Mouse (Mus musculus): ENCODE results near the gene Nsl1. TPM values are rescaled to one million over a fixed set of nuclear protein-coding genes. Genes with fewer than 3 reads are reported as not detected.

Nsl1 gene
- polyA plus RNA-seq, 1 experiment from 2014 or later, result 20.4 TPM

- no peak for DNase-seq (ENCODE audit: low spot score)
These were observed 29.2 kb downstream of the Nsl1 start for GRCm38 (mm10) chr1:191092050-191092449.

DNA sequence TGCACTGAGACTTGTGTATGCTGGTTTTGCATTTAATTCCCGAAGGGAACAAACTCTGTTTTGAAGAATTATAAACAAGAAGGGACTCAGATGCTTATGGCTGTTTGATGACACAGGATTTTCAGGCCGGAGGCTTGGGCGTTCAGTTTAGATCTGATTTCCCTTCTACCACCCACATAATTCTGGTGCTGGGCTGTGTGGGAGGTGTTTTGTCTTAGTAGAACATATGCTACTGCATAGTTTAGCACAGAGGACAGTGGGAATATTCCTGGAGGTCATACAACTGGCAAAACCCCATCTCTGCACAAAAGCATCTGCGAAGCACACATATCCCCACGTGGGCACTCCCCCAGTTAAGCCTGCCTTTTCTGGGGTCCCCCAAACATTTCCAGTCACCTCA is 30.8 kb downstream of the Nsl1 start:
- no peak for DNase-seq (ENCODE audit: low spot score)

- no peak for DNase-seq (ENCODE audit: low spot score)
These were observed 32.2 kb downstream of the Nsl1 start for GRCm38 (mm10) chr1:191095019-191095418.

GRCm38 (mm10) chr1:191096871-191097681 is 34.3 kb downstream of the Nsl1 start:
- no peak for DNase-seq (ENCODE audit: low spot score)

DNA sequence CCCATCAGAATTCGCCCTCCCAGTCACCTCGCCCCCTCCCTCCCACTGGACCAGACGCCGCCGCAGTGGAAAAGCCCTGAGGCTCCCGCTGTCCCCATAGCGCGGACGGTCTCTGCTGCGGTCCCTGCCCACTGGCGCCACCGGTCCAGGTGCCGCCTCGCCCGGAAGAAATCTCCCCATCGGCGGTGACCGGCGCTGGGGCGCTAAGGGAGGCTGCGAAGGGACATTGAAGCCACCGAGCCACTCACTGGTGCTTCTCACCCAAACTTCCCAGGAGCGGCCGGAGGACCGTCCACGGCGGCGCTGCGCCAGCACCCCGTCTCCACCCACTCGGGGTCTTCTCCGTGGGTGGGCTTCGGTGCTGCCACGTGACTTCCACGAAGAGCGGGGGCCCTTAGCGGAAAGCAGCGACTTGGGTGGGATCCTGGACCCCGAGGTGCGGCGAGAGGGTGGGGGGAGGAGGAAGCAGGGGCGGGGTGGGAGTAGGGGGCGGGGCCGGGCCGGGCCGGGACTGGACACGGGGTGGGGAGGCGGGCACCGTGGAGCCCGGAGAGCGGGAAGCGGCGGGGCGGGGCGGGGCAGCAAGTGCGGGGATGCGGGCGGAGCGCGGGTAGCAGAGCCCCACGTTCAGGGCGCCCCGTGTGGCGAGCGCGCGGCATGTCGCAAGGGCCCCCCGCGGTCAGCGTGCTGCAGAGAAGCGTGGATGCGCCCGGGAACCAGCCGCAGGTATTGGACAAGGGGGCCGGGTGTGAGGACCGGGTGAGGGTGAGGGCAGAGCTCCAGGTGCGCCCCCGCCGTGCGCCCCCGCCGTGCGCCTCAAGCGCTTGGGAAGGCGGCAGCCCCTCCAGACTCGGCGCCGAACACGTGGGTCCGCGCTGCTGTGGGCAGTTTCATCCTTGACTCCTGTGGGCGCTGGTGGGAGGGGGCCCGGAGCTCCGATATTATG is 35.3 kb downstream of the Nsl1 start, which contains the start of gene Batf3:
Batf3 (plus strand) TSS at position 46 of the 946 bp plus-strand sequence.
- DNase-seq (ENCODE audit: low spot score), result peak; percentile 24

DNA sequence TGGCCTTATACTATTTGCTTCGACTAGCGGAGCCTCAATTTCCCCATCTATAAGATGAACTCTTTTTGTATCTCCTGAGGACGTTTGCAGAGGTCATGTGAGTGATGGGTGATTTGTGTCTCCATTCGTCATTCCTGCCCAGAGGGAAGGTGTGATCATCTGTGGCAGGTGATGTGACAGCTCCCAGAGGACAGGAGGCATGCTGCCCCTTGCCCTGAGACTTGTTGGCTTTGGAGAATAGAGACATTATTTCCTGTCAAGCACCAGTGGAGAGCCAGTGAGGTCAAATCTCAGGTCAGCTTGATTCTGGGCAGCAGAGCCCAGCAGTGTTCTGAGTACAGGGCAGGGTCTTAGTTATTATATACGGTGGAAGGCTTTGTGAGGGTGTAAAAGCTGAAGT is 36.3 kb downstream of the Nsl1 start:
- no peak for DNase-seq (ENCODE audit: low spot score)

DNA sequence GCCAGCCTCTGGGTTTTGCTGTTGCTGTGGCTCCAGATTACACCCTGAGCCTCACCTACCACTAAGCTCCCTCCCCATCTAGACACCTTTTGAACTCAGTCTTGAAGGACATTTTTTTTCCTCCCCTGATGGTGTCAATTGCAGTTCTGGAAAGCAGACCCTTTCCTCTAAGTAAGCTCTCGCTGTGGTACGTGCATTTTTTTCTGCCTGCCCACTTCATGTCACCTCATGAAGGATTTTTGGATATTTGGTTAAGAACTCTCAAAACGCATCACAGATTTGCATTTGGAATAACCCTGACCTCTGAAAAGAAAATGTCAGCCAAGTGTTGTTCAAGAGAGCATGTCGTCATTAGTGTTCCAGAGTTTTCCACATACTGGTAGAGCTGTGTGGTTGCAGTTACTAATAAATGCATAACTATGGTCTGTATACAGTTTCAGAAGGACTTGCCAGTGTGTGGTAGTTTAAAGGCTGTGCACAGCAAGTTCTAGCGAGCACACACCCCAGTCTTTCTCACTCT is 37.0 kb downstream of the Nsl1 start:
- no peak for DNase-seq (ENCODE audit: low spot score)

DNA sequence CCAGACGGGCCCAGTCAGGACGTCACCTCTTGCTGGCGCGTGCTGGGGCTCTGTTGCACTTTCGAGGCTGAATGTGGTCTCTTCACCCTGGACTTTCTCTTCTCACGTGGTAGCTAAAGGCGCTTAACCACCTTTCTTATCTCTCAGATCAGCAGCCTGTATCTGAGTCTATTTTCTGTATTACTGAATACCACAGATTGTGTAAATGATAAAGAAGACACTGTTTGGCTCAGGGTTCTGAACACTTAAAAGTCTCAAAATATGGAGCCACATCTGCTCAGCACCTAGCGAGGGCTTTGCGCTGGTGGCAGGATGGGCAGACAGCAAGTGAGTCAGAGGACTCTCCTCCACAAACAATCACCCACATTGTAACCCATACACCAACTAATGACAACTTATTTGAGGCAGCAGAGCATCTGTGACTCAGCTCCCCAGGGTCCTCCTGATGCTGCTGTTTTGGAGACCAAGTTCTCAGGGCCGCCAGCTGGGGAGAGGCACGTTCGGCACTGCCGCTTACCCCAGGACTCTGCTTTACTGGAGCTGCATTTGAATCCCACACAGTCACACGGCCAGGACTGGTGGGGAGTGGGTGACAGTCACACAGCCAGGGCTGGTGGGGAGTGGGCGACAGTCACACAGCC is 40.0 kb downstream of the Nsl1 start:
- DNase-seq (ENCODE audit: low spot score), result no peak

DNA sequence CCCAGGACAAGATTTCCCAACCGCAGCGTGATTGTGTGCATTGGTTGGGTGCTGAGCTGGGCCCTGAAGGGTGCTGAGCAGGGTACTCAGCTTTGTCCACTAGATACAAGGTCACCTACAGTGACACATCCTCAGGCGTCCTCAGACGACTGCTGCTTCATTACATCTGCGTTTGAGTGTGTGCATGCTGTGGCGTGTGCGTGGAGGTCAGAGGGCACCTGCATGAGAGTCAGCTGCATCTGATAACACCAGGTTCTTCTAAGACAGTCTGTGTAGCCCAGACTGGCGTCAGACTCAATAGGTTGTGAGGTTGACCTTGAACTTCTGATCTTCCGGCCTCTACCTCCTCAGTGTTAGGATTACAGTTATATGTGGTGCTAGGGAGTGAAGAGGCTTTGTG is 42.4 kb downstream of the Nsl1 start:
- no peak for DNase-seq (ENCODE audit: low spot score)

GRCm38 (mm10) chr1:191107306-191107705 is 44.5 kb downstream of the Nsl1 start:
- no peak for DNase-seq (ENCODE audit: low spot score)

DNA sequence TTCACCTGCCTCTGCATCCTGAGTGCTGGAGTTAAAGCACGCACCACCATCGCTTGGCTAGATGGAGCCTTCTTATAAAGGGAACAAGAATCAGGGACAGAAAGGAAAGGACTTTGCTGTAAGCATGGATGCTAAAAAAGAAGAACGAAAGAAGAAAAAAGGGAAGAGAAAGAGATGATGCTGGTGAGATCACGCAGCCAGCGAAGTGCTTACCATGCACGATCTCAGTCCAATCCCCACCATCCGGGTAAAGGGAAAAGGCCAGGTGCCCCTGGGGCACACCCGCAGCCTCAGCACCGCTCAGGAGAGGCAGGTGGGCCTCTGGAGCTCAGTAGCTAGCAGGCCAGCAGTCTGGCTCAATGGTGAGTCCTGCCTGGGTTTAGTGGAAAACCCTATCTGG is 47.1 kb downstream of the Nsl1 start:
- DNase-seq (ENCODE audit: low spot score), result no peak

- DNase-seq (ENCODE audit: low spot score), result peak; percentile 12
These were observed 48.3 kb downstream of the Nsl1 start for GRCm38 (mm10) chr1:191111146-191111545.

- no peak for DNase-seq (ENCODE audit: low spot score)
These were observed 52.1 kb downstream of the Nsl1 start for GRCm38 (mm10) chr1:191114868-191115267.

- DNase-seq (ENCODE audit: low spot score), result no peak
These were observed 52.9 kb downstream of the Nsl1 start for GRCm38 (mm10) chr1:191115514-191116238.

DNA sequence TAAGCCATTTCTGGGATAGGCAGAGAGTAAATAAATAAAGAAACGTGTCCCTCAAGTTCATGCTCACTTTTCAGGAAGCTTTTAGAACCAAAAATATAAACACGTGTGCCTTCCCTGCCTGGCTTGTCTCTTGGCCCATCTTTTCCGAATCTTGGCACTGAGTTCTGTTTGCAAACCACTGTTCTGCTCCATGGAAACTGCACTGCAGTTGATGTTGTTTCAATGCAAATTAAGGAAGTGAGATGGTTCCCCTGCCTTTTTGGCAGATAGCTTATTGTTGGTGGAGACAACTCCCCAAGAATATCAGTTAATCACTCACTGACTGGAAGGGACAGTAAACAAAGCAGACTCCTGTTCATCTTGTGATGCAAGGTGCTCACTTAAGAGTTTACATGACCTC is 59.9 kb downstream of the Nsl1 start:
- DNase-seq (ENCODE audit: low spot score), result no peak

DNA sequence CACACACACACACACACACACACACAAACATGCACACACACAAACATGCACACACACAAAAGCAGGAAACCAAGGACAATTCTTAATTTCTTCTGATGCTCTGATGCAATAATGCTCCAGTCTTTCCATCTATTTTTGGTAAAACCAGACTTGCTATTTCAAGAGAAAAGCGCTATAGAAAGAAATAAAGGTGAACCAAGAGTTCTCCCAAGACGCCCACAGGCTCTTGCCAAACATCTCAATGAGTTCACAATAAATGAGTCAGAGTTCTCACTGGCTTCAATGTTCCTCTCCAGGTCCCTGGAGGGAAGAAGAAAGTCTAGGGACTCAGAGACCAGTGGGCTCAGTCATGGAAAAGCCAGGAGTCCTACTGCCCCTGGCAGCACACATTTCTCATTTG is 60.9 kb downstream of the Nsl1 start:
- no peak for DNase-seq (ENCODE audit: low spot score)

GRCm38 (mm10) chr1:191124288-191124687 is 61.5 kb downstream of the Nsl1 start:
- no peak for DNase-seq (ENCODE audit: low spot score)

DNA sequence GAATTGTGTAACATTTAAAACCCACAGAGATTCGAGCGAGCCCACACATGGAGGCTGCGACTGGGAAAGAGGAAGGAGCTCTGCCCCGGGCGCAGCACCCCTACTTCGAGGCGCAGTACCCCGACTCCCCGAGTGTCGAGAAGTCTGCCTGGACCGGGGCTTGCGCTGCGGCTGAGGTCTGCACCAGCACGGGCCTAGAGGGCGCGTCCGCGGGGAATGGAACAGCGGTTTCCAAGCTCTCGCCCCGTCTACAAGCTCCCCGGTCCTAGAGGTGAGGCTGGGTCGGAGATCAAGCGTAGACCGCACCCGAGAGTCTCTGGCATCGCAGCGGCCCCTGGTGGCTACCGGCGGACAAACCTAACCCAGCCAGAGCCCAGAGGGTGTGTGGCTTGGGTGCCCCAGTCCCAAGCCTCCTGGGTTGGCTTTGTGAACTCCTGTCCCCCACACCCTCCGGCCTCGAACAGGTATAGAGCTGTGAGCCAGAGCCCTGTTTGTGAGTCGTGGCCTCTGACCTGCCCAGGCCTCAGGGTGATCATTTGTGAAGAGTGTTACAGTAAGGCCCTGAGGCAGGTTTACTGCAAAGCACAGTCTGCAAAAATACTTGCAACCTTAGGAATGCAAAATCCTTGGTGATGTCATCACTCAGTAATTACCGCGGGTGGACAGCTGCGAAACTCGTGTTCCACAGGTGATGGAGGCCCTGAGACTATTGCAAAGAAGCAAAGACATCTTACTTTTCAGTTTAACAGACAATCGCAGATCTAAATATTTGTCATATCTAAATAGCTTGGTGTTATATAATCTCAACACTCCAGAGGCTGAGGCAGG is 63.2 kb downstream of the Nsl1 start:
- DNase-seq (ENCODE audit: low spot score), result peak; percentile 65

GRCm38 (mm10) chr1:191131692-191132091 is 68.9 kb downstream of the Nsl1 start:
- no peak for DNase-seq (ENCODE audit: low spot score)

DNA sequence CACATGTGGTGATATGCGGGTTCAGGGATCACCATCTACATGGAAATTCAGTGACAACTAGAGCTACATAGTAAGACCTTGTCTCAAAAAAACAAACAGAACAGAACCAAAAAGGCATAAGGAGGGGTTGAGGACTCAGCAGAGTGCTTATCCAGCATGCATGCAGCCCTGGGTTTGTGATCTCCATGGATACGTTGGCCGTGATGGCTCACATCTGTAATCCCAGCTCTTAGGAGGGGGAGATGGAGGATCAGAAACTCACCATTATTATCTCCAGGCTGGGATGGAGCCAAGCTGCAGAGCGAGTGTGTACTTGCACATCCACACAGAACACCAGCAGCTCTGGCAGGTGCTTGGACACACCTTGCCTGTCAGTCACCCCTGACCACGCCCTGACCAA is 69.4 kb downstream of the Nsl1 start:
- no peak for DNase-seq (ENCODE audit: low spot score)

Data from thymus, postnatal 0 days (tissue).